Mouse (Mus musculus): ENCODE results near the gene Mdm4. TPM values are rescaled to one million over a fixed set of nuclear protein-coding genes. Genes with fewer than 3 reads are reported as not detected.
"Not testable (repeated sequence)": the region's sequence is repeated elsewhere in the genome, so short reads cannot be mapped to it uniquely, and the experiment has no call there.

Mdm4 gene
- polyA plus RNA-seq, 1 experiment from 2014 or later: 33.2 TPM

DNA sequence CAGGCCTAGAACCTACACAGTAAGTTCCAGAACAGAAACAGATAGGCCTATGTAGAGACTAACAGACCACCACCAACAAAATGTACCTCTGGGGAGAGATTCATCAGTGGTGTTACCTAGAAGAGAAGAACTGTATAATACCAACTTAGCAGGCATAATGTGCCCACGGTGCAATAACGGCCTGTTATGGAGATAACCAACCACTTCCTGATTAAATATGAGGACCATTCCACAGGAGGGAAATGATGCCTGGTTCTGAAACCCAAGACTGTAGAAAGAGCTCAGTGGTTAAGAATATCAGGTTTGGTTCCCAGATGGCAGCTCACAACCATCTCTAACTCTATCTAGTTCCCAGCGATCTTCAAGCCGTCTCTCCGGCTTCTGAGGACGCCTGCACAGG lies 30.0 kb downstream of the Mdm4 start:
- H3K27ac ChIP-seq (replicated peaks; ENCODE audit: low read depth, low read length): no peak overlapping the region
- H3K4me3 ChIP-seq (ENCODE audit: low read depth, low read length): no peak overlapping the region
- H3K36me3 ChIP-seq (ENCODE audit: control insufficient read depth, insufficient read depth, low read length): peaks cover 25% of the 10 kb centered on the region
- H3K4me1 ChIP-seq (ENCODE audit: control insufficient read depth, insufficient read depth, low read length): no peaks in the 10 kb centered on the region
- ATAC-seq (ENCODE audit: insufficient number of reproducible peaks, low FRiP score, low TSS enrichment, low read depth) (no peak), DNase-seq (ENCODE audit: low spot score) (no peak)
- H3K27me3 ChIP-seq (ENCODE audit: control insufficient read depth, insufficient read depth, low read length): no peaks in the 10 kb centered on the region
- no peak overlapping the region for H3K9ac ChIP-seq (ENCODE audit: low read length)
- 93% methylated on average over 6 of the region's 6 CpGs for WGBS
- H3K9me3 ChIP-seq (ENCODE audit: control insufficient read depth, low read length): no peaks in the 10 kb centered on the region
- no peak overlapping the region for H3K4me2 ChIP-seq (ENCODE audit: low read depth, severe bottlenecking)

DNA sequence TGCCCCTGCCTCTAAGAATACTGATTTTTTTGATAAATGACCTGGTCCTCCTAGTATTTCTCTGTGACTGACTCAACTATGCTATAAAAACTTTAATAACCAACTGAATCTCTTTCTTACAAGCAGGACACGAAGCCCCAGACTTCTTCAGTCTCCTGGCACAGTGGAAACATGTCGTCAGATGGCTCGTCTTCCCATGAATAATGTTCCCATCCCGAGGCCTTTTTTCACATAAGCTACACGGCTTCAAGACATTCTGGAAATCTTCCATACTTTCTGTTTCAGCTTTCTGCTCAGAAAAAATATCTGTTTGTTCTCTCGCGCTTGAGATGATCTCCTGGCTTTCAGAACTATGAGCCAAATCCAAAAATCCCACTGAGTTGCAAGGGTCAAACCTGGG lies 38.8 kb downstream of the Mdm4 start:
- no peaks in the 10 kb centered on the region for H3K9me3 ChIP-seq (ENCODE audit: control insufficient read depth, low read length)
- ATAC-seq (ENCODE audit: insufficient number of reproducible peaks, low FRiP score, low TSS enrichment, low read depth) (no peak), DNase-seq (ENCODE audit: low spot score) (no peak)
- H3K27ac ChIP-seq (replicated peaks; ENCODE audit: low read depth, low read length): no peak overlapping the region
- H3K9ac ChIP-seq (ENCODE audit: low read length): no peak overlapping the region
- no peak overlapping the region for H3K4me2 ChIP-seq (ENCODE audit: low read depth, severe bottlenecking)
- H3K4me1 ChIP-seq (ENCODE audit: control insufficient read depth, insufficient read depth, low read length): no peaks in the 10 kb centered on the region
- H3K4me3 ChIP-seq (ENCODE audit: low read depth, low read length): no peak overlapping the region
- WGBS: 93% methylated on average over 7 of the region's 7 CpGs
- no peaks in the 10 kb centered on the region for H3K27me3 ChIP-seq (ENCODE audit: control insufficient read depth, insufficient read depth, low read length)
- peaks cover 8% of the 10 kb centered on the region for H3K36me3 ChIP-seq (ENCODE audit: control insufficient read depth, insufficient read depth, low read length)

DNA sequence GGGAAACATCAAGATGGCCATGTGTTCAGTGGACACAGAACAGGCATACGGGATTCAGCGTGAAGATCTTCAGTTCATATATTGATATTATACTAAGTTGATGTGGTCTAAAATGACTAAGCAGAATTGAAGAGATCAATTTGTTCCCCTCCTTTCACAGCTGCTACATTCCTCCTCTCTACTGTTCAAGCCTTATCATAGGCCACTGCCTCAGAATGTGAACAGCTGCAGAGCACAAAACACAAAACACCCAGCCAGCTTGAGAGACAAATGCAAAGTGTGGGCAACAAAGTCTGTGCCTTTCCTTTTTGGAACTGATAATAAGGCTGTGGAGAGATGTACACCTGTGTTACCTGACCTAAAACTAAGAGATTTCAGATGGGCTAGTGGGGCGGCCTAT lies 39.6 kb downstream of the Mdm4 start:
- H3K27me3 ChIP-seq (ENCODE audit: control insufficient read depth, insufficient read depth, low read length): no peaks in the 10 kb centered on the region

DNA sequence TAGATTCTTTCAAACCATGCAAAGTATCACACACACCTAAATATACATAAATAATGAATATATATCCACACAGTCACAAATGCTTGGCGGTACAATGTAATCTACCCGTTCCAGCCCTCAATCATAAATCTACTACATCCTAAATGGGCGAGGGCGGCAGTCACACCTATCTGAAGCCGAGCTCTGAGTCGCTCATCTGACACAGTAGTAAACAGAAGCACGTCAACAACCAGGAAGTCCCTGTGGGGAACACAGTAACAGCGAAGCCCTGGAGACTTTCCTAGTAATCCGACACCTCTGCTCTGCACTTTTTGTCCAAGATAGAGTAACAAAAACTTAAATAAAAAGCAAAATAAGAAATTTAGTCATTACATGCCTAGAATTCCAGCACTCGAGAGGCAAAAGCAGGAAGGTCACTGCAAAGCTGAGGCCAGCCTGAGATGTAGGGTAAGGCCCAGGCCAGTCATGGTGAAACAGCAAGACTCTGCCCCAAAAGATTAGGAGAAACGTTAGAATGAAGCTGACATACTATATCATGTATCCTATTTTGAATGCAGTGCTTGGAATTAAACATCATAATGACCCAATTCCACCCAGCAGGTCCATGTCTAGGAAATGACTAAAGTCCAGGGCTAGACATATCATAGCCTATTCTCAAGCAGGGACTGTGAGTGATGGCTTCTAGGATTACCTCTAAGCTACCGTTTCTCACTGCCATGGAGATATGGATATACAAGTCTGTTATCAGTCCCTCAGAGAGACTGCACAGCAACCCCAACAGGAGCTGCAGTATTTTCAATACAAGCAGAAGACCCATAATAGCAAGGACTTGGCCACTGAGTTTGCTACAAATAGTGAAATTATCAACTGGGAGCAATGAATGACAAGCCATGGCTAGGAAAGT lies 41.6 kb downstream of the Mdm4 start:
- not testable (repeated sequence) for H3K27me3 ChIP-seq (ENCODE audit: control insufficient read depth, insufficient read depth, low read length); H3K4me3 ChIP-seq (ENCODE audit: low read depth, low read length); H3K4me2 ChIP-seq (ENCODE audit: low read depth, severe bottlenecking); H3K36me3 ChIP-seq (ENCODE audit: control insufficient read depth, insufficient read depth, low read length); ATAC-seq (ENCODE audit: insufficient number of reproducible peaks, low FRiP score, low TSS enrichment, low read depth); H3K9me3 ChIP-seq (ENCODE audit: control insufficient read depth, low read length); H3K9ac ChIP-seq (ENCODE audit: low read length); DNase-seq (ENCODE audit: low spot score); H3K27ac ChIP-seq (replicated peaks; ENCODE audit: low read depth, low read length); H3K4me1 ChIP-seq (ENCODE audit: control insufficient read depth, insufficient read depth, low read length)
- WGBS: 72% methylated on average over 12 of the region's 12 CpGs

More for the DNA sequence above, 39.6 kb downstream of the Mdm4 start:
- ATAC-seq (ENCODE audit: insufficient number of reproducible peaks, low FRiP score, low TSS enrichment, low read depth) (no peak), DNase-seq (ENCODE audit: low spot score) (no peak)
- 100% methylated on average over 3 of the region's 3 CpGs for WGBS
- H3K36me3 ChIP-seq (ENCODE audit: control insufficient read depth, insufficient read depth, low read length): peaks cover 4% of the 10 kb centered on the region
- no peaks in the 10 kb centered on the region for H3K9me3 ChIP-seq (ENCODE audit: control insufficient read depth, low read length)
- no peak overlapping the region for H3K27ac ChIP-seq (replicated peaks; ENCODE audit: low read depth, low read length)
- no peak overlapping the region for H3K9ac ChIP-seq (ENCODE audit: low read length)
- no peak overlapping the region for H3K4me2 ChIP-seq (ENCODE audit: low read depth, severe bottlenecking)
- no peak overlapping the region for H3K4me3 ChIP-seq (ENCODE audit: low read depth, low read length)
- H3K4me1 ChIP-seq (ENCODE audit: control insufficient read depth, insufficient read depth, low read length): no peaks in the 10 kb centered on the region

DNA sequence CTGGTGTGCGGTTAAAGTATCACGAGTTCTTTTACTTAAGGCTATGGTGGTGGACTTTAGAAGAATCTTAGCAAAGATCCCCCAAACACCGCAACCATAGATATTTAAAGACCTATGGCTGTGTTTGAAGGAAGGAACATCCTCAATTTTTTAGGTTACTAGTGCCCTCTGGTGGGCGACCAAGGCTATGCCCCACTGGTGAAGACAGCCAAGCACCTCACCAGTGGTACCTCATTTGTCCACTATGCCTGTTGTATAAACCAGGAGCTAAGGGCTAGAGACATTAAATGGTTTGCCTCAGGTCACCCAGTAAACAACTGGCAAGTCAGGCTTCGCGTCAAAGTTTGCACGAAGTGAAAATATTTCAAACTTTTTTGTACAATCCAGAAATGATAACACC lies 47.6 kb downstream of the Mdm4 start:
- no peak overlapping the region for H3K9ac ChIP-seq (ENCODE audit: low read length)
- H3K27ac ChIP-seq (replicated peaks; ENCODE audit: low read depth, low read length): no peak overlapping the region
- H3K4me1 ChIP-seq (ENCODE audit: control insufficient read depth, insufficient read depth, low read length): no peaks in the 10 kb centered on the region
- H3K4me2 ChIP-seq (ENCODE audit: low read depth, severe bottlenecking): no peak overlapping the region
- no peaks in the 10 kb centered on the region for H3K27me3 ChIP-seq (ENCODE audit: control insufficient read depth, insufficient read depth, low read length)
- H3K9me3 ChIP-seq (ENCODE audit: control insufficient read depth, low read length): no peaks in the 10 kb centered on the region
- H3K4me3 ChIP-seq (ENCODE audit: low read depth, low read length): no peak overlapping the region
- ATAC-seq (ENCODE audit: insufficient number of reproducible peaks, low FRiP score, low TSS enrichment, low read depth) (no peak), DNase-seq (ENCODE audit: low spot score) (peak; percentile 81)
- WGBS: 66% methylated on average over 7 of the region's 7 CpGs
- H3K36me3 ChIP-seq (ENCODE audit: control insufficient read depth, insufficient read depth, low read length): peaks cover 4% of the 10 kb centered on the region; the same call in 1 of the 2 replicates

DNA sequence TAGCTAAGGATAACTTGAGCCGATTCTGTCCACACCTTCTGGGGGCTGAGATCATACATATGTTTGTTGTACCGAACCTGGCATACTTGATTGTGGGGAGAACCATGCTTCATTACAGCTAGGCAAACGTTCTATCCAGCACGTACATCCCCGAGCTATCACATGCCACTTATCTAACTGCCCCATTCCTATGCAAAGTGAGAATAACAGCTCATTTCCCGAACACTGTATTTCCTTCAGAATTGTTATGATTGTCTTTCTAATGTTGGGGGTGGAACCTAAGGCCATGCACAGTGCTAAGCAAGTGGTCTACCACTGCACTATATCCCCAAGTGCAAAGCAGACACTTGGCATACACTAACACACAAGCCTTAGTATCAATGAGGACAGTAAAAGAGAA lies 49.1 kb downstream of the Mdm4 start:
- ATAC-seq (ENCODE audit: insufficient number of reproducible peaks, low FRiP score, low TSS enrichment, low read depth): no peak
- no peak overlapping the region for H3K4me2 ChIP-seq (ENCODE audit: low read depth, severe bottlenecking)
- peaks cover 4% of the 10 kb centered on the region; the same call in 1 of the 2 replicates for H3K36me3 ChIP-seq (ENCODE audit: control insufficient read depth, insufficient read depth, low read length)
- no peak overlapping the region for H3K9ac ChIP-seq (ENCODE audit: low read length)
- no peaks in the 10 kb centered on the region for H3K4me1 ChIP-seq (ENCODE audit: control insufficient read depth, insufficient read depth, low read length)
- H3K4me3 ChIP-seq (ENCODE audit: low read depth, low read length): no peak overlapping the region
- no peaks in the 10 kb centered on the region for H3K27me3 ChIP-seq (ENCODE audit: control insufficient read depth, insufficient read depth, low read length)
- DNase-seq (ENCODE audit: low spot score): no peak
- no peaks in the 10 kb centered on the region for H3K9me3 ChIP-seq (ENCODE audit: control insufficient read depth, low read length)
- no peak overlapping the region for H3K27ac ChIP-seq (replicated peaks; ENCODE audit: low read depth, low read length)
- 95% methylated on average over 6 of the region's 6 CpGs for whole genome bisulfite sequencing

DNA sequence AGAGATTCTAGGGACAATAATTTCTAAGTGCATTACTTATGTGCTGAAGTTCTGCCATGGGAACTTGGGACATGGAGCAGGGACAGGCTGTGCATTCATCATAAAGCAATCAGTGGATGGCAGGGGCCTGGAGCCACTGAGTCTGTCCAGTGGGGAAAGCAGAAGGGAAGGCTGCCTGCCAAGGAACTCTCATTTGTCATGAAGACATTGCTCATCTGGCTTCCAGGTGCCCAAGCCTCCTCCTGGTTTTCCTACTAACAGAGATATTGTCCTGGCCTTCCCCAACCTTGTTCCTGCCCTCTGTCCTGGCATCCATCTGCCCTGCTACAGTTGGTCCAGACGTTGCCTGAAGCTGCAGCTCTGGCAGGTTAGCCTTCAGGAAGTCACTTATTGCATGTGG lies 53.0 kb downstream of the Mdm4 start:
- H3K27me3 ChIP-seq (ENCODE audit: control insufficient read depth, insufficient read depth, low read length): no peaks in the 10 kb centered on the region
- H3K9me3 ChIP-seq (ENCODE audit: control insufficient read depth, low read length): no peaks in the 10 kb centered on the region
- DNase-seq (ENCODE audit: low spot score) (no peak), ATAC-seq (ENCODE audit: insufficient number of reproducible peaks, low FRiP score, low TSS enrichment, low read depth) (no peak)
- no peak overlapping the region for H3K4me3 ChIP-seq (ENCODE audit: low read depth, low read length)
- no peak overlapping the region for H3K4me2 ChIP-seq (ENCODE audit: low read depth, severe bottlenecking)
- H3K27ac ChIP-seq (replicated peaks; ENCODE audit: low read depth, low read length): no peak overlapping the region
- H3K9ac ChIP-seq (ENCODE audit: low read length): no peak overlapping the region
- H3K4me1 ChIP-seq (ENCODE audit: control insufficient read depth, insufficient read depth, low read length): no peaks in the 10 kb centered on the region
- no peaks in the 10 kb centered on the region; the same call in 1 of the 2 replicates for H3K36me3 ChIP-seq (ENCODE audit: control insufficient read depth, insufficient read depth, low read length)
- 64% methylated on average over 1 of the region's 1 CpGs for WGBS

DNA sequence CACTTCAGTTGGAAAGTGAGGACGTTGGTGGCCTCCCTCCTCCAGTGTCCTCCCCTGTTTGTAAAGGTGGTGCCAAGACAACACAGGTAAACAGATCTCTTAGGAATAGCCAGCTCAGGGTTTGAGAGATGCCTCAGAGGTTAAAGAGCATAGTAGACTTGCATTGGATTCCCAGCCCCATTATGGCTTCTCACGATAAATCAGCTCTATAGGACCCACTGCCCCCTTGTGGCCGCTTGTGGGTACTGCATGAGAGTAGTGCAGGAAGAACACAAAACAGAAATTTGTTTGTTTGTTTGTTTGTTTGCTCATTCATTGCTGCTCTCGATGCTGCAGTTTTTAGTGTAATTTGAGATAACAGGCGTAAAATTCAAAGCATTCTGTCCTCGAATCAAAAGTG lies 61.7 kb downstream of the Mdm4 start:
- WGBS: 27% methylated on average over 6 of the region's 6 CpGs

More for the DNA sequence above, 61.7 kb downstream of the Mdm4 start:
- no peaks in the 10 kb centered on the region for H3K9me3 ChIP-seq (ENCODE audit: control insufficient read depth, low read length)
- H3K4me2 ChIP-seq (ENCODE audit: low read depth, severe bottlenecking): no peak overlapping the region
- no peak overlapping the region for H3K9ac ChIP-seq (ENCODE audit: low read length)
- H3K27ac ChIP-seq (replicated peaks; ENCODE audit: low read depth, low read length): no peak overlapping the region
- ATAC-seq (ENCODE audit: insufficient number of reproducible peaks, low FRiP score, low TSS enrichment, low read depth): no peak
- H3K36me3 ChIP-seq (ENCODE audit: control insufficient read depth, insufficient read depth, low read length): no peaks in the 10 kb centered on the region
- H3K4me1 ChIP-seq (ENCODE audit: control insufficient read depth, insufficient read depth, low read length): no peaks in the 10 kb centered on the region
- H3K27me3 ChIP-seq (ENCODE audit: control insufficient read depth, insufficient read depth, low read length): no peaks in the 10 kb centered on the region
- DNase-seq (ENCODE audit: low spot score): peak; percentile 80
- H3K4me3 ChIP-seq (ENCODE audit: low read depth, low read length): no peak overlapping the region
